Mouse (Mus musculus): ENCODE results near the gene Ei24.
A peak's percentile ranks its signal among the peaks of the same experiment; 100 is the strongest.

Ei24 gene

GRCm38 (mm10) chr9:36796781-36797555 is at the start of gene Ei24:
TSS of gene Ei24 (minus strand) at chr9:36797393.
- DNase-seq = peak; percentile 97

GRCm38 (mm10) chr9:36846346-36846745 is 49.2 kb upstream of the Ei24 start:
- DNase-seq = no peak

- no peak for DNase-seq
Measured at GRCm38 (mm10) chr9:36833914-36834313, 36.7 kb upstream of the Ei24 start.

- DNase-seq = no peak
Measured at GRCm38 (mm10) chr9:36833043-36833881, 36.1 kb upstream of the Ei24 start.

GRCm38 (mm10) chr9:36832529-36832928 is 35.3 kb upstream of the Ei24 start:
- peak; percentile 36 for DNase-seq

- no peak for DNase-seq
Measured at GRCm38 (mm10) chr9:36831401-36831800, 34.2 kb upstream of the Ei24 start.

DNA sequence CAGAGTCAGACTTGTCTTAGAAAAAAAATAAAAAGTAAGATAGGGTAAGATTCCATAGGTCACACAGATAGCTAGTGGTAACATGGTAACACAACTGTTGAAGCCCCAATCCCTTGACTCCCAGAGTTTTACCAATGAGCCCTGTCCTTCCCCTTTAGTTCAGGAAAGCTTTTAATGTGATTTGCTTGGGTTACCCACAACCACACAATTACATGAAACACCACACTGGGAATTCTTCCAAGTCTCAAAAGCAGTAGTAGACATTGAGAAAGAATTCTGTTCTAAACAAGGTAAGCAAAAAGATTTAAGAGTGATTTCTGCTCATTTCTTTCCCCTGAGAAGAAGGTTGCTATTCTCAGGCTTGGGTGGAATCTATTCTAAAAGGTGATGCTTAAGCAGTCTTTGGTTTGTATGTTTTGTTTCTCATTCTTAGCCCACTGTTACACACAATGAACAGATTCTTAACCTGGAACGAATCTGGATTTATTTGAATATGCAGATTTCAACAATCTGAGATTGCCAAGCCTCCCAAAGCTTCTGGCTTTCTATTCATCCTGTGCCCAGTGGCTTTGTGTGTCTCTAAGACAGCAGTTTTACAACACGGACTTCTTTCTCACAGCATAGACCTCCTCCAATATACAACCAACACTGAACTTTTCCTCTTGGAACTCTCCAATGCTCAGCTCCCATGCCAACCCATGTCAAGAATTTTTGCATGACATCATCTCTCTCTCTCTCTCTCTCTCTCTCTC is 29.6 kb upstream of the Ei24 start:
- DNase-seq = no peak

- DNase-seq = no peak
Measured at GRCm38 (mm10) chr9:36822024-36822423, 24.8 kb upstream of the Ei24 start.

GRCm38 (mm10) chr9:36821644-36822000 is 24.4 kb upstream of the Ei24 start, which contains the start of gene Fez1:
TSS of gene Fez1 (plus strand) at chr9:36821864.
- no peak for DNase-seq

DNA sequence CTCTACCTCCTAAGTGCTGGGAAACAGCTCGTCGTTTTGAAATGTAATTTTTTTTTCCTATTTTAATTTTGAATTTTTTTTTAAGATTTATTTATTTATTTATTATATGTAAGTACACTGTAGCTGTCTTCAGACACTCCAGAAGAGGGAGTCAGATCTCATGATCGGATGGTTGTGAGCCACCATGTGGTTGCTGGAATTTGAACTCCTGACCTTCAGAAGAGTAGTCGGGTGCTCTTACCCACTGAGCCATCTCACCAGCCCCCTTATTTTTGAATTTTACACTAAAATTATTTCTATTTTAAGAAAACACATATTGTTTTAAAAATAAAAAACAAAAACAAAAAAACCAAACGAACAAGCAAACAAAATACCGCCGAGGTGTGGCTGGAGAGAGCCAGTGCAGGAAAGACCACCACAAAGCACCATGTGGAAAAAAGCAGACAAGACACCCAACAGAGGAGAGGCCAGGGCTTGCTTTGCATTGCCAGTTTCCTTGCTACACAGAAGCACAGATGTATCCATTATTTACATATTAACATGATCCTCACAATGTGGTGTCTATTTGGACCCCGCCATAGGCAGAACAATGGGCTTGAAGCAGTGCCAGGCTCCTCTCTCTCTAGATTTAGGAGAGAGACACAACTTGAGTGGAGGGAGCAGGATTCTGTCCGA is 23.9 kb upstream of the Ei24 start:
- DNase-seq = no peak

- no peak for DNase-seq
Measured at GRCm38 (mm10) chr9:36818905-36819304, 21.7 kb upstream of the Ei24 start.

DNA sequence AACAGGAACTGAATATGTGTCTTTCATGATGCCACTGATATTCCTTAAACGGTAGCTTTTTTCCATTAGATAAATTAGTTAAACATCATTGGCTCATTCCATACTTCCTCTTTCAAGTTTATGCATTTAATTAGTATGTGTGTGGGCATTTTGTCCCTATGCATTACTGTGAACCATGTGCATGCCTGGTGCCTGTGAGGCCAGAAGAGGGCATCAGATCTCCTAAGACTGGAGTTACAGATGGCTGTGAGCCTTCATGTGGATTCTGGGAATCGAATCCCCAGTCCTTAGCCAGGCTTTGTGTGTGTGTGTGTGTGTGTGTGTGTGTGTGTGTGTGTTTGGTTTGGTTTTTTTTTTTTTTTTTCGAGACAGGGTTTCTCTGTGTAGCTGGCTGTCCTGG is 17.3 kb upstream of the Ei24 start:
- DNase-seq = no peak

- DNase-seq = no peak
Measured at GRCm38 (mm10) chr9:36808126-36808785, 11.1 kb upstream of the Ei24 start.

DNA sequence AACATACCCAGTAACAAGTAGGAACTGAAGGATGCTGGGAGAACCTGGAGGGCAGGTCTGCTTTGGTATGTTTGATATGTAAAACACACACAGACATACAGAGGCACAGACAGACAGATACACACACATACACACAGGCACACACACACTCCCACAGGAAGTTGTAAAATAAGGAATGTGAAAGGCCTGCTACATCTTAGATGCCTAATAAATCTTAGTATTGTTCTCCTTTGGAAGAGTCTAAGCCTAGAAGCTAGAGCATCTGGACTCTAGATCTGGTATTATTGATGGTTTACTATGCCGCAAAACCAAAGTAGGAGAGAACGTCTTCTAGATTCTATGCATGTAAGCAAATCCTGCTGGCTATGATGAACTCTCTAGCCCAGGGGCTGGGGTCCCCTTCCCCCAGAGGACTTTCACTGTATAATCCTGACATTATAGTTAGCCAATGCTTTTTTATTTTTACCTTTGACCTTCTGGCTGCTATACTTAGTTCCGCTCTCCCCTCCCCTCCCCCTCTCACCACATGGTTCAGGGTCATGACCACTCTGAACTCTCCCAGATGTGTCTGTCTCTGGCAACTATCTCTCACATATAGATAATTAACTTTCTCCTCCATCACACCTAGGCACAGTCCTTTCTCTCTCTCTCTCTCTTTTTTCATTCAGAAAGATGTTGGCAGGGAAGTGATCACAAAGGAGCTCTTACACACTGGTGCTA is 8.2 kb upstream of the Ei24 start:
- no peak for DNase-seq

GRCm38 (mm10) chr9:36803926-36804325 is 6.7 kb upstream of the Ei24 start:
- DNase-seq = no peak

GRCm38 (mm10) chr9:36803386-36803785 is 6.2 kb upstream of the Ei24 start:
- no peak for DNase-seq

DNA sequence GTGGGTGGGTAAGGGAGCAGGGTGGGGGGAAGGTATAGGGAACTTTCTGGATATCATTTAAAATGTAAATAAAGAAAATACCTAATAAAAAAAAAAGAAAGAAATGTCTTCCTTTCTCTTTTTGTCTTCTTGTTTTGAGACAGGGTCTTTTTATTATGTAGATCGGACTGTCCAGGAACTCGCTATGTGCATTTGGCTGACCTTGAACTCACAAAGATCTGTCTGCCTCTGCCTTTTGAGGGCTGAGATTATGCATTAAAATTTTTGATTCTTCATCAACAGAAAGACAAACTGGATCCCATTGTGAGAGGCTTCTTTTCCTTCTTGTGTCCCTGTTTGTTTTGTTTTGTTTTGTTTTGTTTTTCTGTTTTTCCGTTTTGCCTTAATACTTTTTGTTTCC is 5.8 kb upstream of the Ei24 start:
- no peak for DNase-seq

GRCm38 (mm10) chr9:36801961-36802360 is 4.8 kb upstream of the Ei24 start:
- DNase-seq = no peak

DNA sequence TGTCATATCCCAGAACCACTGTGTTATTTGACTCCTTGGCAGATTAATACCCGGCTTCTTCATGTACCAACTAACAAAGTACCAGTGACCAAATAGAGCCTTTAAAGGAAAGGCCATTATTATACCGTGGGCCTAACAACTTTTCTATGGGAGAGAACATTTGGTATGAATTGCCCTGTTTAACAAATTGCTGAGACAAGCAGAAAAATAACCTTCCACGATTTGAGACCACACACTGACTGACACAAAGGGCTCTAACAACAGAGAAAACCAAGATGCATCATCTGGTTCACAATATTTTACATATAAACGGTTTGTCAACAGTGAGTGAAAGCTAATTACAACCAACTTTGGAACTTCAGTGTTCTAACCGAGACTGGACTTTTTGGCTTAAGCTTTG is 969 bp downstream of the Ei24 start:
- no peak for DNase-seq

GRCm38 (mm10) chr9:36795556-36795955 is 1.6 kb downstream of the Ei24 start:
- no peak for DNase-seq

- DNase-seq = no peak
Measured at GRCm38 (mm10) chr9:36794487-36794886, 2.7 kb downstream of the Ei24 start.

DNA sequence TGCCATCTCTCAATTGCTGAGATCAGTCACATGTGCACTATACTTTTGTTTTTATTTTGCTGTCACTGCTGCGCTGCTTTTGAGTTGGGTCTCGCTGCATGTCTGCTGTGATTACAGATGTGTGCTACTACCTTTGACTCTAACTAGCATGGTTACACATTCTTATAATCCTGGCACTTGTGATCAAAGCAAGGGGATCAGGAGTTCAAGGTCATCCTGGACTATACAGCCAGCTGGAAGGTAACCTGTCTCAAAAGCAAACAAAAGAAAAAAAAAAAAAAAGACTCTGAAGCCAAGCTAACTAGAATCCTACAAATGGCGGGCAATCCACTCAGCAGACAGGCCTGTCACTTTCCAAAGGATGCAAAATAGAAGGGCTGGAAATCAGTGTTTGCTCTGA is 5.0 kb downstream of the Ei24 start:
- DNase-seq = no peak
